Mouse (Mus musculus): Measurements from ENCODE around the gene Arfgap3.
"Not testable (repeated sequence)": the region's sequence is repeated elsewhere in the genome, so short reads cannot be mapped to it uniquely, and the experiment has no call there.

The Arfgap3 gene

GRCm38 (mm10) chr15:83294954-83295353, 55.1 kb downstream of the Arfgap3 start:
- DNase-seq (ENCODE audit: low spot score), result no peak

DNA sequence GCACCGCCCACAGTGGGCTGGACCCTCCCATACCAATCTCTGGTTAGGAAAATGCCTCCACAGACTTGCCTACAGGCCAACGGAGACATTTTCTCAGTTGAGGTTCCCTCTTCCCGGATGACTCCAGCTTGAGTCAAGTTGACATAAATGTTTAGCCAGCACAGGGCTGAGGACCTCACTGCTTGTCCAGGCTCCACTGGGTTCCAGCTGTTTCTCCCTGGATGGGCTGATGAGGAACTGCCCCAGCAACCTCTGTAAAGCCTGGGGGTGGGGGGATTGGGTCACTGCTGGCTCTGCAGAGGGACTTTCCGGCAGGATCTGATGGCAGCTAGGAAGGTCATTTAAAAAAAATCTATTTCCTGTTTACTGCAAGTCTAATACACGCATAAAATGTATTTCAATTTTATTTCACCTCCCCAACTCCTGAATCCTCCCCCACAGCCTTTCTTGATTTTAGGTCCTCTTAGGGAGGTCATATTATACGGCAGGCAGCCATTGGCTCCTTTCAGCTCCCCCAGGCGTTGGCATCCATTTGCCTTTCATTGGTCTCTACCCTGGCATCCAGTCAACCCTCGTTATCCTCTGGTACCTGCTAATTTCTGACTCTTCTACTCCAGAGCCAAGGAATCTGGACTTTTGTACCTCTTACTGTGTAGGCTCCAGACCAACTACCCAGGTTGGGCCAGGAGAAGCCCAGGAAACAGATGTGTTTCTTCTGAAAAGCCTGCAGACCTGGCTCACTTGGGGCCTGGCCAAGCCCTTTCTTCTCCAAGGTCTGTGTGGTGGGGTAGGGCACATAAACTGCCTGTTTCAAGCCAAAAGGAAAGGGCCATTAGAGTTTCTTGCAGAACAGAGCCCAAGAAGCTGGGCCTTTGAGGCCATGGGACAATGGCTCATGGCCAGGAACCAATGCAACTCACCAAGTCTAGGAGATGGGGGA, 56.1 kb downstream of the Arfgap3 start:
- no peak for DNase-seq (ENCODE audit: low spot score)

- no peak for DNase-seq (ENCODE audit: low spot score)
These were observed 56.9 kb downstream of the Arfgap3 start for GRCm38 (mm10) chr15:83293144-83293543.

DNA sequence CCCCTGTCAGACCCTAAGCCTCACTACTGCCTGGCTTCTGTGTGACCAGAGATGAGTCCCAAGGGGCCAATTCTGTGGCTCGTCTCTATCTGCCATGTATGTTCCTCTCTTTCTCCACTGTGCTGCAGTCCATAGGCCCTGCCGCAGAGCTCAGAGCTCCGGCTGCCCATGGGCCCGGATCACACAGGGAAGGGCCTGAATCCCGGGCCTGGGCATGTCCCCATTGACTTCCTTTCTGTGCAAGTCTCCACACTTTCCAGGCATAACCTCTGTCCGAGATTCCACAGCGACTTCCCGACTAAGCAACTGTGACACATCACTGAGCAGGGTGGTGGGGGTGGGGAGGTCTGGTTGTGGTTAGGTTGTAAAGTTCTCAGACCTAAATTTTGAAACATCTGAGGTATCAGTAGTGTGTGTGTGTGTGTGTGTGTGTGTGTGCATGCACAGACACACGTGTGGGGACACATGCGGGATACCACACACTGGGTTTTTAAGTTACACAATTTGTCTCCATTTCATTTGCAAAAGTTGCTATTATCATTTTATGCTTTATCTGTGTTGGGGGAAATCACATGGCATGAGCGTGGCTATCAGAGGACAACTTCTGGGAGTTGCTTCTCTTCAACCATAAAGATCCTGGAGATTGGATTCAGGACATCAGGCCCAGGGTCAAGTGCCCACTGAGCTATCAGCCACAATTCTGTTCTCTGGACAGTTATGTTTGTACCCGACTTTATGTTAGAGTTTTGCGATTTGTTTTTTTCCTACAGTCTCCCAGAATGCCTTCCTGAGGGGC, 57.6 kb downstream of the Arfgap3 start:
- DNase-seq (ENCODE audit: low spot score), result no peak

- no peak for DNase-seq (ENCODE audit: low spot score)
These were observed 59.1 kb downstream of the Arfgap3 start for GRCm38 (mm10) chr15:83290899-83291298.

DNA sequence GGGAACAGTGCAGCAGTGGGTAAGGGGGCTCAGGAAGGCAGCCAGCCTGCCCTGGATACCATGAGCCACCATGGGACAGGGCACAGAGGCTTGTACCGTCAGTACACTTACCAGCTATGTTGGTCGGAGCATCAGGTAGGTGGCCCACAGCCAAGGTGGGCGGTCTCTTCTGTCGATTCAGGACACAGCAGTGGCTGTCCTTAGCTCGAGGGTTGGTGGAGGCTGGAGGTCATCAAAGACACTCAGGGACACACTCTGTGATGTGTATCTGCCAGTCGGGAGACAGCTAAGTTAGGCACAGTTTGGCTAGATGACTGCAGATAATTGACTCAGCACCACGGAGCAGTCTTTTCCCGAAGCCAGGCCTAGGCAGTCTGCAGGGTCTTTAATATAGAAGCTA, 65.2 kb downstream of the Arfgap3 start:
- DNase-seq (ENCODE audit: low spot score), result no peak

- DNase-seq (ENCODE audit: low spot score), result no peak
These were observed 67.7 kb downstream of the Arfgap3 start for GRCm38 (mm10) chr15:83282397-83282796.

GRCm38 (mm10) chr15:83281303-83281702, 68.7 kb downstream of the Arfgap3 start:
- DNase-seq (ENCODE audit: low spot score), result no peak

DNA sequence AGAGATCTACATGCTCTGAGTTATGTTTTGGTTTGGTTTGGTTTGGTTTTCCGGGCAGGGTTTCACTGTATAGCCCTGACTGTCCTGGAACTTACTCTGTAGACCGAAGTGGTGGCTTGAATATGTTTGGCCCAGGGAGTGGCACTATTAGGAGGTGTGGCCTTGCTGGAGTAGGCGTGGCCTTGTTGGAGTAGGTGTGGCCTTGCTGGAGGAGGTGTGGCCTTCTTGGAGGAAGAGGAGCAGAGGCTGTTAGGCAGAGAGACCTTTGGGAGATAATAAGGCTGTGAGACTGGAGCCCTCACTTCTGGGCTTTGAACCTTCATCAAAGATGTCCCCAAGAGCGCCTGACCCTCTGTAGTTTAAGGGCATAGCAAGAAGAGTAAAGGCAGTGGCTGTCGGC, 71.5 kb downstream of the Arfgap3 start:
- DNase-seq (ENCODE audit: low spot score), result no peak

DNA sequence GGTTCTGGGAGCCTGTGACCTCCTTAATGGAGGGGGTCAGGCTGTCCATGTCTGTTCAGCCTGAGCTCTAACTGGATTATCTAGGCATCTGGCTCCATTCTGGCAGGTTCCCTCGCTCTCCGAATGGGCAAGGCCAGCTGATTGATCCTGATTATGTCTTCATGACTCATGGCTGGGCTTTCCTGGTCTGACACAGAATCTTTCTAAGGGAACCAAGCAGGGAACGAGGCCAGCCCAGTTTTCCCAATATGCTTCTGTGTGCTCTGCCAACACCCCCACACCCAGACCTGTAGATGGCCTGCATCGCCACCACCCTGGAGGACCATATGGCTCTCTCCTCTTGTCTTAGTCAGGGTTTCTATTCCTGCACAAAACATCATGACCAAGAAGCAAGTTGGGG, 72.6 kb downstream of the Arfgap3 start:
- no peak for DNase-seq (ENCODE audit: low spot score)

- DNase-seq (ENCODE audit: low spot score), result not testable (repeated sequence)
These were observed 75.8 kb downstream of the Arfgap3 start for GRCm38 (mm10) chr15:83274237-83274636.

DNA sequence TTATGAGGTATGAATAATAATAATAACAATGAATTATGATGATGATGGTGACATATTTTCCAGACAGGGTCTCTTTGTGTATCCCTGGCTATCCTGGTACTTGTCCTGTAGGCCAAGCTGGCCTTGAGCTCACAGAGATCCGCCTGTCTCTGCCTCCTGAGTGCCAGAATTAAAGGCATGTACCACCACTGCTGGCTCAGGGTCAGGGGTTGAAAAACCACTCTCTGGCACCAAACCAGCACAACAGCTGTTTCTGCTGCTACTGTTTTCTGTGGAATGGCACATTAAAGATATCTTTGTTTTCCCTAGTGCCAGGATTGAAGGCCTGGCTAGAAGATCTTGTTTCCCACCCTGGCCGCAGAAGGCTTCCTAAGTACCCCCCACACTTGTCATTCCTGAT, 77.0 kb downstream of the Arfgap3 start:
- DNase-seq (ENCODE audit: low spot score), result no peak

DNA sequence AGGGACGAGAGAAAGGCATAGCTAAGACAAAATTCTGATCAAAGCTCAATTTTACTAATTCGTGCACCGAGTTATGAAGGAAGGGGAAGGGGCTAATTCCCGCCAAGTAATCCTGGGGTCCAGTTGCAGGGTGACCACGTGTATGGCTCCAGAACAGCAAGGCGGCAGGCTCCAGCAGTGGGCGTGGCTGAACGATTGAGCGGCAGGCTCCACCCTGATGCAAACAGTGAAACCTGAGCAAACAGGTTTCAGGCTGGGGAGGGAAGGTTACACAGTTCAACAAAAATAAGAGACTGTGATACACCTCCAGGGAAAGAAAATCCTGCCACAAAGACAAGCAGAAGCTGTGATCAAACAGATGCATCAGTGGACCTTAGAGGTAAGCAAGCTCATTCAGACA, 78.8 kb downstream of the Arfgap3 start:
- DNase-seq (ENCODE audit: low spot score), result not testable (repeated sequence)

DNA sequence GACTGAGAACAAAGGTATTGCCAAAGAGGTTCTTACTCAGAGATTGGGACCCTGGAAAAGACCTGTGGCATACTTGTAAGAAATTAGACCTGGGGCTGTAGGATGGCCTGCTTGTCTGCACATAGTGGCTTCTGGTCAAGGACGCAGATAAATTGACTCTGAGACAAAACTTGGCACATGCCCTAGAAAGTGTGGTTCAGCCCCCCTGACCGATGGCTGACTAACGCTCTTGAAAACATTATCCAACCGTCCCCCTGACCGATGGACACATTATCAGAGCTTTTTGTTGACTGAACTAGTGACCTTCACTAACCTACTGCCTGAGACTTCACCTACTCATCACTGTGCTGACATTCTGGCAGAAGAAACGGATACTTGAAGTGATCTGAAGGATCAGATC, 80.1 kb downstream of the Arfgap3 start:
- not testable (repeated sequence) for DNase-seq (ENCODE audit: low spot score)

DNA sequence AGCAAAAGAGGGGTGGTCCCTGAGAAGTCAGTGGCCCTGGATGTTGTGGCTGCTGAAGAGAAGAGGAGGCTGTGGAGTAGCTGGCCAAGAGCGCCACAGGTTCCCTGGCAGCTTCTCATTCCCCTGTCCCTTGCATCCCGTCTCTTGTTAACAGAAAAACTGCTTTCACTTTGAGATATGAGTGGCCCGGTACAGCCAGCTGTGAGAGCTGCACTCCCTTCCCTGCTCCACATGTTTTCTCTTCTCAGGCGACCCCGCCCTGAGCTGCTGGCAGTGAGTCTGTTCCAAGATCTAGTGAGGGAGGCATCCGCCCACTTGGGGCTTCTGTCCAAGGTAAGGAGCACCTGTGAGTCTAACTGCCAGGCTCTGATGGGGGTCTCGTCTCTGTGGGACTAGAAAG, 81.6 kb downstream of the Arfgap3 start:
- DNase-seq (ENCODE audit: low spot score), result not testable (repeated sequence)

- DNase-seq (ENCODE audit: low spot score), result no peak
These were observed 84.8 kb downstream of the Arfgap3 start for GRCm38 (mm10) chr15:83265269-83265668.

GRCm38 (mm10) chr15:83263405-83263804, 86.6 kb downstream of the Arfgap3 start:
- DNase-seq (ENCODE audit: low spot score), result no peak

DNA sequence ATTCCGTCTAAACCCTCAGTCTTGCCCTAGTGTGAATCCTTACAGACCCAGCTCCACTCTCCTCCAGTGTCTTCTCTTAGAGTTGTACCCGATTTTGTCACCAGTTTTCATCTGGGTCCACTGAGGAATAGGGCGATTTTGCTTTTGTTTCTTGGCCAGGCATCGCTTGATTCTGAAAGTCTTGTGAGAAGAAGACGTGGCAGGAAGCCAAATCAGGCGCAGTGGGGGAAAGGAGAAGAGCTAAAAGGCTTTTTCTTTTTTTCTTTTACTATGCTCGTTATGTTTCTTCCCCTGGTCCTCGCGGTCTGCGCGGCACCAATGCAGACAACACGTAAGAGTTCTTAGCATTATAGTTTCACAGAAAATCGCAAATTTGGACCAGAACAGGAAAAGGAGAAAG, 92.1 kb downstream of the Arfgap3 start:
- no peak for DNase-seq (ENCODE audit: low spot score)

DNA sequence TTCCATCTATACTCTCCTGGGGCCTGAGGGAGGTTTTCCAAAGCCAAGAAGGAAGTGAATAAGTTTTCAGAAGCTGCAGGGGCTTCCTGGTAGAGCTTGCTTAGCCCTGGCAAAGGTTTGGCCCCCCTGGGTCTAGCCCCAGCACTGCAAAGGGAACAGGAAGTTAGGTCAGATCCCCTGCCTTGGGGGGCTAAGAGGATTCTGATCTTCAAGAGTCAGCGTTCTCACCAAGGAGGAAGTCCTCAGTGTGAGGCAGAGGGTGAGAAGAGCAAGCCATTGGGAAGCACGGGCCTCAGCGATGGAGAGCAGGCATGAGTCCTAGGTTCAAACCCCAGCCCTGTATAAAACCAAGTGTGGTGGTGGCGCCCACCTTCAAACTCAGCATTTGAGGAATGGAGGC, 93.6 kb downstream of the Arfgap3 start:
- DNase-seq (ENCODE audit: low spot score), result no peak

DNA sequence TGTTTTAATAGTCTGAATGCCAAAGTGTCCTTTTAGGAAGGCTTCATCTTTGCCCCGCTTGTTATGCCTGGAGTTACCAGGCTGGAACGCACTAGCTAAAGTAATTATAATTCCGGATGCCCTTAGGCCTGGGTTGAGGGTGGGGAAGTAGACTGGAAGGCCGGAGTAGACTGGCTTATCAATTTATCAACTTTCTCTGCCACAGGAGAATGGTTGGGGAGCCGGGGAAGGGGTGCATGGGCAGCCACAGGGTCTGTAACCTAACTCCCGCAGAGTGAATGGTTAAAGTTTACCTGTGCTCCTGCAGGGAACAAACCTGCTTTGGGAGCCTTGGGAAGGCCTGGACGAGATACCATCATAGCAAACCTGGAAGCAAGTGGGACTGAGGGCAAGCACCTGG, 94.1 kb downstream of the Arfgap3 start:
- DNase-seq (ENCODE audit: low spot score), result no peak

GRCm38 (mm10) chr15:83255191-83255782, 94.8 kb downstream of the Arfgap3 start:
- no peak for DNase-seq (ENCODE audit: low spot score)

DNA sequence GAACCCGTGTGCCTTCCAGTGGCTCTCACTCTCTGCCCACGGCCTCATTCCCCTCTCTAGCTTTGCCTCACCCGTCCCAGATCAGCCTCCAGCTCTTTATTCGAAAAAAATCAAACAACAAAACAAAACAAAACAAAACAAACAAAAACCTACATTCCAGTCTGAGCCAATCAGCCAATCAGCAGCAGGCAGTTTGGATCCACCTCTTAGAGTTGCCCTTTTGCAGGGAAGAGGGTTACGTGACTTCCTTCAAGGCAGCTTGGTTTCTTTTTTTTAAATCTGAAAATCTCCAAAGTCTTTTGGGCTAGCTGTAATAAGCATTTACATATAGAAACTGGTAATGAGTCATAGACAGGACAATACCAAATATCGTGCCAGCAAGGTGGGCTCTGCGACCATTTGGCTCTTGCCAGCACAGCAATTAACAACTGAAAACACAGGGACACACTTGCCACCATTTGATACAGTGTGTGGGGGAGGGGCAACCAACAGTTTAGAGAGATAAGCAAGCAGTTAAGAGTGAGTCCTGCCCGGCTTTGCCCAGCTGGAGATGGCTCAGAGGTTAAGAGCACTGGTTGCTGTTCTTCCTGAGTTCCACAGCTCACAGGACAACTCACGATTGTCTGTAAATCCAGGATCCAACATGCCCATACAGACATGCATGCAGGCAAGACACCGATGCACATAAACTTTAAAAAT, 95.5 kb downstream of the Arfgap3 start:
- DNase-seq (ENCODE audit: low spot score), result no peak

All from layer of hippocampus, adult 11-12 months (tissue).